Mouse (Mus musculus) liver, embryonic 15.5 days (tissue): ENCODE data around the gene Dmrtc2. TPM values are rescaled to one million over a fixed set of nuclear protein-coding genes. Genes with fewer than 3 reads are reported as not detected.

Experiments
- ATAC-seq: fragments of 200-750 bp; cut with Nextera tagmentation; 2 replicates; pipeline ENCODE4 v1.8.0; 2017; ENCODE audit warnings: moderate number of reproducible peaks, mild to moderate bottlenecking, moderate library complexity; ENCODE audit not compliant: insufficient read depth
- H3K27ac ChIP-seq: fragments of 300-500 bp; sonication (generic); replicated peaks from 2 replicates; pipeline ENCODE4 v1.5.1; 2015; ENCODE audit warnings: mild to moderate bottlenecking, inconsistent platforms
- H3K27me3 ChIP-seq: fragments of 300-500 bp; sonication (generic); 2 replicates; pipeline ENCODE4 v1.6.1; 2015; ENCODE audit warnings: mild to moderate bottlenecking, inconsistent platforms
- H3K36me3 ChIP-seq: fragments of 300-500 bp; sonication (generic); replicated peaks from 2 replicates; pipeline ENCODE4 v1.6.1; 2015; ENCODE audit warnings: moderate library complexity, mild to moderate bottlenecking, inconsistent platforms
- H3K4me1 ChIP-seq: fragments of 300-500 bp; sonication (generic); replicated peaks from 2 replicates; pipeline ENCODE4 v1.6.1; 2015; ENCODE audit warnings: inconsistent platforms
- H3K4me2 ChIP-seq: fragments of 300-500 bp; sonication (generic); 2 replicates; pipeline ENCODE4 v1.6.1; 2015; ENCODE audit warnings: moderate library complexity, mild to moderate bottlenecking, inconsistent platforms
- H3K4me3 ChIP-seq: fragments of 300-500 bp; sonication (generic); replicated peaks from 2 replicates; pipeline ENCODE4 v1.5.1; 2015; ENCODE audit warnings: mild to moderate bottlenecking, inconsistent platforms
- H3K9ac ChIP-seq: fragments of 300-500 bp; sonication (generic); 2 replicates; pipeline ENCODE4 v1.6.1; 2015; ENCODE audit warnings: moderate library complexity, mild to moderate bottlenecking, inconsistent platforms
- H3K9me3 ChIP-seq: fragments of 300-500 bp; sonication (generic); replicated peaks from 2 replicates; pipeline ENCODE4 v1.6.1; 2016; ENCODE audit warnings: inconsistent platforms
- WGBS: fragments of 180-500 bp; shearing (Covaris S2); methylation state at CpG from one replicate; pipeline ENCODE4 v1.1.7; 2015; ENCODE audit warnings: mixed read lengths; ENCODE audit not compliant: insufficient replicate concordance; 5-methylcytosine and 5-hydroxymethylcytosine counted together
- polyA plus RNA-seq: library from polyadenylated mRNA; unstranded; fragments of >200 nt; fragmentation: Nextera tagmentation; extraction: Ambion mirVana; gene quantifications from 2 replicates; pipeline ENCODE4 v1.2.1, GENCODE M21; 2015

The Dmrtc2 gene
- polyA plus RNA-seq, 1 experiment from 2014 or later: not detected

- H3K9ac ChIP-seq: peak within 1 kb of the TSS; percentile 79
- WGBS: 1% methylated on average over 55 of the region's 68 CpGs
- H3K4me2 ChIP-seq: peak within 1 kb of the TSS; percentile 93
- H3K9me3 ChIP-seq: no peaks in the 10 kb centered on the region
- peak within 1 kb of the TSS; percentile 72 for H3K4me3 ChIP-seq
- peak; percentile 59 for ATAC-seq
- H3K27ac ChIP-seq: peak within 1 kb of the TSS; percentile 93
- H3K4me1 ChIP-seq: peaks cover 68% of the 10 kb centered on the region
- H3K27me3 ChIP-seq: no peaks in the 10 kb centered on the region
- peaks cover 6% of the 10 kb centered on the region; the same call in 1 of the 2 replicates for H3K36me3 ChIP-seq
Measured at GRCm38 (mm10) chr7:24902630-24903443, 33.0 kb downstream of the Dmrtc2 start, which contains the start of gene Arhgef1. Gene Arhgef1, plus strand, starts transcription at chr7:24902912.

DNA sequence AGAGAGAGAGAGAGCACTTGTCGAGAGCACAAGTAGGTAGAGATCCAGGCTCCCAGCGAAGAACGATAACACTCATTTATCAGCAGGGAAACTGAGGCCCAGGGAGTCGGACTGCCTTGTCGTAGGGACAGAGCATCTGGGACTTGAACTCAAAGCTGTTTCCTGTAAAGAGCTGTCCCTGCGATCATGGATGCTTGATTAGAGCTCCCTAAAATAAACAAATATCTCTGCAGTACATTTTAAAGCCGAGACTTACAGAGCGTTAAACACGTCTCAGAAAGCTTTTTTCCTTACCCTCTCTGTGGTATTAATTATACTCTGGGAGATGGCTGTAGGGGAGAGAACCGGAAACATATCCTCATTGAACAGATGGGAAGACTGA, 33.6 kb downstream of the Dmrtc2 start:
- Histone ChIP-seq H3K9ac (peak overlapping the region; percentile 79), H3K9me3 (no peaks in the 10 kb centered on the region), H3K27ac (peak overlapping the region; percentile 93), H3K4me3 (peak overlapping the region; percentile 72), H3K4me2 (peak overlapping the region; percentile 93), H3K4me1 (peaks cover 65% of the 10 kb centered on the region), H3K27me3 (no peaks in the 10 kb centered on the region), H3K36me3 (peaks cover 11% of the 10 kb centered on the region)
- no peak for ATAC-seq
- WGBS: 7% methylated on average over 10 of the region's 10 CpGs

GRCm38 (mm10) chr7:24904070-24904483, 34.2 kb downstream of the Dmrtc2 start:
- H3K4me1 ChIP-seq: peaks cover 65% of the 10 kb centered on the region
- WGBS: under 1% methylated on average over 30 of the region's 30 CpGs

DNA sequence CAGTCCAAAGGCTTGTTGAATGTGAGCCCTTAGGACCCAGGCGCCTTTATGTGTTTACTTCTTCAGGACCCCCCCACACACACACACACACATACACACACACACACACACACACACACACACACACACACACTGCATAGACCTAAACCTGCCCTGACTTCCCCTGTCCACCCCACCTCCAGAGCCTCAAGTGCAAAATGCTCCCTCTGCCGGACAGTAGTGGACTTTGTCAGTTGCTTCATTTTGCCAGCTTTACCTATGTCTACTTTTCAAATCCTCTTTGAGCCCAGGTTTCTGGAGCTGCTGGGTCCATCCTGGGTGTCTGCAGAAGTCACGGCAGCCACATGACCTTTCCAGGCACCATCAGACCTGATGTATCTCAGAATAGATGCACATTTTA, 35.1 kb downstream of the Dmrtc2 start:
- H3K4me3 ChIP-seq: peak overlapping the region; percentile 72
- no peaks in the 10 kb centered on the region for H3K27me3 ChIP-seq
- peak overlapping the region; percentile 74 for H3K9ac ChIP-seq
- no peaks in the 10 kb centered on the region for H3K9me3 ChIP-seq
- whole genome bisulfite sequencing: 11% methylated on average over 3 of the region's 3 CpGs
- H3K27ac ChIP-seq: peak overlapping the region; percentile 93
- ATAC-seq: 0 out of 2 replicates have a peak, but pooled peaks have one; percentile 7
- peaks cover 65% of the 10 kb centered on the region for H3K4me1 ChIP-seq
- H3K36me3 ChIP-seq: peaks cover 22% of the 10 kb centered on the region
- H3K4me2 ChIP-seq: peak overlapping the region; percentile 93

More at GRCm38 (mm10) chr7:24904070-24904483, 34.2 kb downstream of the Dmrtc2 start:
- Histone ChIP-seq H3K27me3 (no peaks in the 10 kb centered on the region), H3K9me3 (no peaks in the 10 kb centered on the region), H3K9ac (peak overlapping the region; percentile 79), H3K36me3 (peaks cover 17% of the 10 kb centered on the region), H3K4me2 (peak overlapping the region; percentile 93), H3K4me3 (peak overlapping the region; percentile 72), H3K27ac (peak overlapping the region; percentile 93)
- ATAC-seq: peak; percentile 94

DNA sequence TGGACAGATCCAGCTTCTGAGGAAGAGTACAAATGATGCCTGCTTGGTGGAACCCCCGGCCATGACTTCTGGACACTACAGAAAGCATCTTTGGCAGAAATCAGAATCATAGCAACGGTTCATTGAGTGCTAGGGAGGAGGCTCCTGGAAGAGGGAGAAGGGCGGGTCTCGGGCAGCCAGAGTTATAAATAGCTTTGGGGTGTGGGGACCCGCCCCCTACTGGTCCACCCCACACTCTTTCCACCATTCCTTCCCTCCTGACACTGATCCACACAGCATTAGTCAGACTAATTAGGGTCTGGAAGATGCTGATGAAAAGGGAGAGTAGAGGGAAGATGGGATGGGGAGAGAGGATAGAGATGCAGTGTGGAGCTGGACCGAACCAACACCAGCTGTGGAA, 36.7 kb downstream of the Dmrtc2 start:
- peaks cover 31% of the 10 kb centered on the region for H3K36me3 ChIP-seq
- no peaks in the 10 kb centered on the region for H3K9me3 ChIP-seq
- H3K4me3 ChIP-seq: no peak overlapping the region
- H3K27me3 ChIP-seq: no peaks in the 10 kb centered on the region
- ATAC-seq: no peak
- no peak overlapping the region; the same call in 1 of the 2 replicates for H3K27ac ChIP-seq
- H3K9ac ChIP-seq: no peak overlapping the region
- 14% methylated on average over 6 of the region's 6 CpGs for WGBS
- peak overlapping the region; percentile 93 for H3K4me2 ChIP-seq
- H3K4me1 ChIP-seq: peaks cover 59% of the 10 kb centered on the region

DNA sequence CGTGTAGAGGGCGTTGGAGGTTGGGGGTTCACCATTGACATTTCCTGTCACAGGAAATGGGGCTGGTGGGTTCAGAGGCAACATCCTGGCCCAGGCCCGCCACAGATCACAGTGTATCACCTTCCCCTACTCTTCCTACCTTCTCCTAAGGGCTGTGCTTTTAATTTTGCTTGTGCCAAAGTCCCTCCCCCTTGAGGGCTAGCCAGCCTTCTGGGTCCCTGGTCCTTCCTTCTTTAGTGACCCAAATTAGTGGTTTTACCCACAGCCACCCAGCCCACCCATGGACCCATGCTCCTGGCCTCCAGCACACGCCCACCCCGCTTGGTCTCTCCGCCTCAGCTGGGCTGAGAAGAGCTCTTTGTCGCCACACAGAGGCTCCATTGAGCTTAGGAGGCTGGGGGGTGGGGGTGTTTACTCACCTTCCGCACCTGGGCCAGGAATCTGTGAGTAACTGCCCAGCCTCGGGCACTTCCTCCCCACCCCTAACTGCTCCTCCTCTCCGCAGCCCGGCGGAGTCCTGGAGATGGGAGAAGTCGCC, 37.4 kb downstream of the Dmrtc2 start:
- H3K4me2 ChIP-seq: no peak overlapping the region
- H3K9ac ChIP-seq: no peak overlapping the region
- WGBS: 34% methylated on average over 13 of the region's 13 CpGs
- no peak overlapping the region; the same call in 1 of the 2 replicates for H3K27ac ChIP-seq
- no peaks in the 10 kb centered on the region for H3K9me3 ChIP-seq
- H3K36me3 ChIP-seq: peaks cover 37% of the 10 kb centered on the region
- H3K27me3 ChIP-seq: no peaks in the 10 kb centered on the region
- peaks cover 52% of the 10 kb centered on the region for H3K4me1 ChIP-seq
- no peak for ATAC-seq
- no peak overlapping the region for H3K4me3 ChIP-seq

DNA sequence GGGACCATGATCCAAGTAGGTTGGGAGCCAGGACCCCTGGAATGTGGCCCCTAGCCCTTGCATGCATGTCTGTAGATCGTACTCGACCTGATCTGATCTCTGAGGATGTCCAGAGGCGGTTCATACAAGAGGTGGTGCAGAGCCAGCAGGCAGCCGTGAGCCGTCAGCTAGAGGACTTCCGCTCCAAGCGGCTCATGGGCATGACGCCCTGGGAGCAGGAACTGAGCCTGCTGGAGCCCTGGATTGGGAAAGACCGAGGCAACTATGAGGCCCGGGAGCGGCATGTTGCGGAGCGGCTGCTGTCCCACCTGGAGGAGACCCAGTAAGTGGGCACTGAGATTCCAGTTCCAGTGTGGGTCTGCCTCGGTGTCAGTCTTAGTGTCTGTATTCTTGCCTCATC, 42.6 kb downstream of the Dmrtc2 start:
- 86% methylated on average over 14 of the region's 14 CpGs for WGBS
- Histone ChIP-seq H3K9ac (no peak overlapping the region), H3K27ac (no peak overlapping the region), H3K4me2 (no peak overlapping the region), H3K4me1 (peaks cover 5% of the 10 kb centered on the region), H3K9me3 (no peaks in the 10 kb centered on the region), H3K36me3 (peaks cover 61% of the 10 kb centered on the region), H3K27me3 (no peaks in the 10 kb centered on the region), H3K4me3 (no peak overlapping the region)
- ATAC-seq: no peak

DNA sequence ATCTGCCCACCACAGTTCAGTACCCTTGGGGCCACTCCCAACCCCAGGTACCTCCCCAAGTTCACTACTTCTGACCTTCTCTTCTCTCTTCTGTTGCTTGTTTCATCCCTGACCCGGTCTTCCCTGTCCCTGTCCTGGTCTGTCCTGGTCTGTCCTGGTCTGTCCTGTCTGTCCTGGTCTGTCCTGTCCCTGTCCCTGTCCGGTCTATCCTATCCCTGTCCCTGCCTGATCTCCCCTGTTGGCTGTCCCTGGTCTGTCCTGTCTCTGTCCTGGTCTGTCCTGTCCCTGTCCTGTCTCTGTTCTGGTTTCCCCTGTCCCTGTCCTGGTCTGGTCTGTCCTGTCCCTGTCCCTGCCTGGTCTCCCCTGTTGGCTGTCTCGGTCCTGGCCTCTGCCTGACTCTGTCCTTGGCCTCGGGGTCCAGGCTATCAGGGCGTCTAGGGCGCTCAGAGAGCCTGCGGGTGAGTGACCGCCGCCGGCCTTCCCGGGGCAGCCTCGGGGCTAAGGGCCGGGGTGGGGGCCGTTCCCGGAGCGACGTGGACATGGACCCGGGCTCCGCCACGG, 49.0 kb downstream of the Dmrtc2 start:
- Histone ChIP-seq H3K9me3 (no peaks in the 10 kb centered on the region), H3K4me3 (no peak overlapping the region), H3K9ac (no peak overlapping the region), H3K27me3 (no peaks in the 10 kb centered on the region), H3K4me1 (no peaks in the 10 kb centered on the region), H3K27ac (no peak overlapping the region), H3K4me2 (no peak overlapping the region), H3K36me3 (peaks cover 74% of the 10 kb centered on the region)
- WGBS: 86% methylated on average over 20 of the region's 20 CpGs
- no peak for ATAC-seq

- no peaks in the 10 kb centered on the region for H3K4me1 ChIP-seq
- no peak overlapping the region for H3K4me2 ChIP-seq
- no peak overlapping the region for H3K4me3 ChIP-seq
- no peak for ATAC-seq
- H3K27ac ChIP-seq: no peak overlapping the region
- peaks cover 83% of the 10 kb centered on the region for H3K36me3 ChIP-seq
- H3K9me3 ChIP-seq: no peaks in the 10 kb centered on the region
- H3K9ac ChIP-seq: no peak overlapping the region
- 79% methylated on average over 9 of the region's 9 CpGs for WGBS
- H3K27me3 ChIP-seq: no peaks in the 10 kb centered on the region
Measured at GRCm38 (mm10) chr7:24919728-24920127, 49.9 kb downstream of the Dmrtc2 start.
